Mouse (Mus musculus) CH12.LX (cell line): ENCODE results near the gene Dpp6. TPM values are rescaled to one million over a fixed set of nuclear protein-coding genes. Genes with fewer than 3 reads are reported as not detected.

Experiments used
- DNase-seq: peaks from one replicate; pipeline ENCODE4 v3.0.0-alpha.2; 2013; ENCODE audit errors: extremely low read depth
- H3K27ac ChIP-seq: 2 replicates; pipeline ENCODE4 v1.5.1; 2012; ENCODE audit warnings: low read depth, mild to moderate bottlenecking, control low read depth, moderate library complexity; ENCODE audit not compliant: insufficient read depth
- H3K27me3 ChIP-seq: replicated peaks from 2 replicates; pipeline ENCODE3; 2012; ENCODE audit warnings: inconsistent platforms
- H3K36me3 ChIP-seq, 2 experiments: replicated peaks in 1 of 2; 2 replicates each; pipeline versions ENCODE3 to v1.6.1; 2012; ENCODE audit warnings: inconsistent platforms in 1 of 2, low read length in 1 of 2, mild to moderate bottlenecking in 1 of 2, mixed read lengths in 1 of 2, moderate library complexity in 1 of 2; ENCODE audit not compliant: control insufficient read depth in 1 of 2, insufficient read depth in 1 of 2
- H3K4me1 ChIP-seq, 2 experiments: 2 replicates each; pipeline ENCODE4 v1.6.1; 2012; ENCODE audit warnings: inconsistent platforms in 1 of 2, moderate library complexity in 1 of 2; ENCODE audit not compliant: insufficient read depth in 2 of 2, control insufficient read depth in 1 of 2
- H3K4me2 ChIP-seq: 2 replicates; pipeline ENCODE4 v1.6.1; 2012; ENCODE audit warnings: low read depth, mild to moderate bottlenecking, control low read depth; ENCODE audit not compliant: poor library complexity, insufficient read depth, severe bottlenecking
- H3K4me3 ChIP-seq, 3 experiments: fragments of 150-350 bp in 1 of 3; sonication (generic) in 1 of 3; replicated peaks in 1 of 3; 2 replicates each; pipeline versions ENCODE3 to v1.5.1; 2011 to 2012; ENCODE audit warnings: low read depth in 2 of 3, low read length in 2 of 3, mild to moderate bottlenecking in 2 of 3, moderate library complexity in 2 of 3, control low read depth in 1 of 3, improper control_type of control experiment in 1 of 3, inconsistent platforms in 1 of 3, mixed read lengths in 1 of 3; ENCODE audit not compliant: poor library complexity in 1 of 3
- H3K79me2 ChIP-seq: replicated peaks from 2 replicates; pipeline ENCODE4 v1.6.1; 2012; ENCODE audit warnings: mild to moderate bottlenecking, moderate library complexity; ENCODE audit not compliant: control insufficient read depth, poor library complexity, insufficient read depth, severe bottlenecking; ENCODE audit errors: extremely low read depth
- H3K9ac ChIP-seq: 2 replicates; pipeline ENCODE4 v1.6.1; 2012; ENCODE audit warnings: low read depth, mild to moderate bottlenecking, control low read depth, moderate library complexity; ENCODE audit not compliant: insufficient read depth
- H3K9me3 ChIP-seq: replicated peaks from 2 replicates; pipeline ENCODE3; 2012; ENCODE audit warnings: low read length, inconsistent platforms, mixed read lengths
- CHD1 ChIP-seq: IDR thresholded peaks from 2 replicates; pipeline ENCODE4 v1.6.1; 2012; ENCODE audit warnings: low read depth, low read length, improper control_type of control experiment, inconsistent platforms
- GABPA ChIP-seq: IDR thresholded peaks from 2 replicates; pipeline ENCODE4 v1.6.1; 2012; ENCODE audit warnings: low read depth, low read length, improper control_type of control experiment, inconsistent platforms; ENCODE audit not compliant: insufficient replicate concordance
- IRF4 ChIP-seq: IDR thresholded peaks from 2 replicates; pipeline ENCODE4 v1.6.1; 2014; ENCODE audit warnings: low read depth, mild to moderate bottlenecking, inconsistent platforms, low read length, improper control_type of control experiment
- KAT2A ChIP-seq: IDR thresholded peaks from 2 replicates; pipeline ENCODE4 v1.6.1; 2012; ENCODE audit warnings: low read length, improper control_type of control experiment, inconsistent platforms; ENCODE audit not compliant: insufficient replicate concordance
- MAFK ChIP-seq: IDR thresholded peaks from 2 replicates; pipeline ENCODE4 v1.6.1; 2011; ENCODE audit warnings: low read length, improper control_type of control experiment; ENCODE audit not compliant: insufficient replicate concordance
- MAX ChIP-seq: IDR thresholded peaks from 2 replicates; pipeline ENCODE4 v1.6.1; 2011; ENCODE audit warnings: low read length, improper control_type of control experiment
- MEF2A ChIP-seq: IDR thresholded peaks from 2 replicates; pipeline ENCODE4 v1.6.1; 2014; ENCODE audit warnings: low read depth, mild to moderate bottlenecking, inconsistent platforms, low read length, improper control_type of control experiment, borderline replicate concordance
- MXI1 ChIP-seq: IDR thresholded peaks from 2 replicates; pipeline ENCODE4 v1.6.1; 2011; ENCODE audit warnings: mild to moderate bottlenecking, low read depth, low read length, improper control_type of control experiment
- NRF1 ChIP-seq: IDR thresholded peaks from 2 replicates; pipeline ENCODE4 v1.6.1; 2014; ENCODE audit warnings: low read depth, mild to moderate bottlenecking, inconsistent platforms, low read length, improper control_type of control experiment, moderate library complexity
- PAX5 ChIP-seq: IDR thresholded peaks from 2 replicates; pipeline ENCODE4 v1.6.1; 2012; ENCODE audit warnings: low read length, inconsistent platforms, mixed read lengths
- POLR2AphosphoS2 ChIP-seq: IDR thresholded peaks from 2 replicates; pipeline ENCODE4 v1.6.1; 2011; ENCODE audit warnings: low read depth, low read length, improper control_type of control experiment
- RAD21 ChIP-seq: IDR thresholded peaks from 2 replicates; pipeline ENCODE4 v1.6.1; 2011; ENCODE audit warnings: low read depth, mild to moderate bottlenecking, low read length, improper control_type of control experiment, moderate library complexity
- RCOR1 ChIP-seq: conservative IDR thresholded peaks from 2 replicates; pipeline ENCODE4 v1.6.1; 2012; ENCODE audit warnings: low read depth, mild to moderate bottlenecking, inconsistent platforms, low read length, improper control_type of control experiment
- SIN3A ChIP-seq: IDR thresholded peaks from 2 replicates; pipeline ENCODE4 v1.6.1; 2012; ENCODE audit warnings: low read length, improper control_type of control experiment, inconsistent platforms
- SMC3 ChIP-seq: IDR thresholded peaks from 2 replicates; pipeline ENCODE4 v1.6.1; 2011; ENCODE audit warnings: low read depth, low read length, improper control_type of control experiment
- UBTF ChIP-seq: IDR thresholded peaks from 2 replicates; pipeline ENCODE4 v1.6.1; 2012; ENCODE audit warnings: low read depth, mild to moderate bottlenecking, inconsistent platforms, low read length, improper control_type of control experiment, moderate library complexity
- ZC3H11A ChIP-seq: IDR thresholded peaks from 2 replicates; pipeline ENCODE4 v1.6.1; 2012; ENCODE audit warnings: low read depth, mild to moderate bottlenecking, inconsistent platforms, low read length, improper control_type of control experiment
- ZMIZ1 ChIP-seq: IDR thresholded peaks from 2 replicates; pipeline ENCODE4 v1.6.1; 2012; ENCODE audit warnings: low read depth, mild to moderate bottlenecking, inconsistent platforms, low read length, improper control_type of control experiment
- dilution Hi-C: fragments of 300-500 bp; cut with MboI; formaldehyde crosslinking; loops from 2 replicates; pipeline ENCODE4 v1.14.3; 2020; ENCODE audit warnings: low sequenced_read_pairs; ENCODE audit not compliant: extremely low pct_unique_long_range_greater_than_20kb, extremely low pct_ligation_motif_present
- in situ Hi-C: fragments of 300-500 bp; cut with MboI; formaldehyde crosslinking; loops from 3 replicates; pipeline ENCODE4 v1.14.3; 2019; ENCODE audit warnings: low sequenced_read_pairs, low pct_ligation_motif_present, low pct_unique_long_range_greater_than_20kb, mixed read lengths
- polyA plus RNA-seq: library from polyadenylated mRNA; unstranded; fragments of >175 nt; gene quantifications from 2 replicates; pipeline ENCODE4 v1.2.1, GENCODE M21; 2012; ENCODE audit warnings: low read depth; ENCODE audit not compliant: insufficient read length
- total RNA-seq, 2 experiments: library from RNA; depleted of rRNA; stranded (reverse); fragments of 300-350 nt in 1 of 2; fragments of >200 nt in 1 of 2; gene quantifications; 2 replicates each; pipeline ENCODE4 v1.2.3; 2012 to 2014

The Dpp6 gene
- total and polyA plus RNA-seq, 3 experiments = not detected

GRCm38 (mm10) chr5:27083762-27084161 is 266.8 kb downstream of the Dpp6 start:
- no peak overlapping the region for H3K9ac ChIP-seq
- H3K4me1 ChIP-seq = no peaks in the 10 kb centered on the region
- H3K9me3 ChIP-seq = peaks cover 35% of the 10 kb centered on the region
- DNase-seq = no peak
- H3K79me2 ChIP-seq = no peaks in the 10 kb centered on the region
- in situ Hi-C loops = loop anchor here (25.0 kb wide), 2 partner anchors 329 to 529 kb away; no protein-coding TSS in a partner anchor
- H3K27me3 ChIP-seq = no peaks in the 10 kb centered on the region
- dilution Hi-C loops = no loop called here
- no peak overlapping the region for H3K4me3 ChIP-seq
- TF ChIP-seq RCOR1 (no peak), NRF1 (no peak), IRF4 (no peak), MAX (no peak), GABPA (no peak), SMC3 (no peak), POLR2AphosphoS2 (no peak), SIN3A (no peak), ZMIZ1 (no peak), ZC3H11A (no peak), MXI1 (no peak), MEF2A (no peak), MAFK (no peak), CHD1 (no peak), PAX5 (no peak)
- H3K4me2 ChIP-seq = no peak overlapping the region; the same call in 1 of the 2 replicates
- no peak overlapping the region for H3K27ac ChIP-seq
- H3K36me3 ChIP-seq = no peaks in the 10 kb centered on the region

GRCm38 (mm10) chr5:27108221-27108620 is 291.2 kb downstream of the Dpp6 start:
- H3K9ac ChIP-seq = no peak overlapping the region
- peaks cover 32% of the 10 kb centered on the region for H3K9me3 ChIP-seq
- in situ Hi-C loops (no loop called here), dilution Hi-C loops (no loop called here)
- H3K27ac ChIP-seq = no peak overlapping the region
- no peak overlapping the region for H3K4me2 ChIP-seq
- no peak for DNase-seq
- H3K4me3 ChIP-seq = no peak overlapping the region
- TF ChIP-seq KAT2A = no peak
- no peak for TF ChIP-seq RAD21
- no peak for TF ChIP-seq GABPA
- no peak for TF ChIP-seq UBTF
- no peaks in the 10 kb centered on the region for H3K27me3 ChIP-seq
- no peaks in the 10 kb centered on the region for H3K4me1 ChIP-seq
- H3K36me3 ChIP-seq = no peaks in the 10 kb centered on the region
- no peaks in the 10 kb centered on the region for H3K79me2 ChIP-seq
